Mouse (Mus musculus): ENCODE measurements at regions not wholly inside any gene's neighbourhood (a gene's known extent, or its start where the extent isn't known, plus 50 kb on each side); places are given as distances from the start of the nearest gene placed in this dataset.

- no peaks in the 10 kb centered on the region for H3K4me1 ChIP-seq (replicated peaks)
- 55% methylated on average over 7 of the region's 7 CpGs for WGBS (ENCODE audit: insufficient replicate concordance)
- ATAC-seq (ENCODE audit: low read depth), result no peak
- no peaks in the 10 kb centered on the region for H3K36me3 ChIP-seq
- H3K9ac ChIP-seq, result no peak overlapping the region
- no peak for DNase-seq
- 0 out of 2 replicates have a peak, but pooled peaks cover 3% of the 10 kb centered on the region for H3K27me3 ChIP-seq
- no peak overlapping the region for H3K27ac ChIP-seq
- H3K4me2 ChIP-seq, result no peak overlapping the region
- no peak overlapping the region for H3K4me3 ChIP-seq (replicated peaks)
- no peaks in the 10 kb centered on the region for H3K9me3 ChIP-seq (replicated peaks)
These were observed 167.1 kb upstream of the Tmem161b start for GRCm38 (mm10) chr13:84054956-84055355.

DNA sequence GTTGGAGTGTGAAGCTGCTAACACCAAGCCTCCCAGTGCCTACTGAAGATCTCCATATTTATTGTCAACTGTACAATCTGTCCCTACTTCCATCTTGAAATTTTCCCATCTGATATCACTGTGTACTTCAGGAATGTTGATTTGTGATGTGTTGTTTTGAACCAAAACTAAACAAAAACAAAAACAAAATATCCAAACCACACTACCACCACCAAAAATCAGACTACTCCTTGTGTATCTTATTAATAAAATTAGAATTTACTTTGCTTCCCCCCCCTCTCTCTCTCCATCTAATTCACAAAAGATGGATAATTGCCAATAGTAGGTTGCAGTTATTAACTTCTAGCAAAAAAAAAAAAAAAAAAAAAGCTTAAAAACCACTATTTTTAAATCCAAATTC lies 166.5 kb upstream of the Tmem161b start:
- Histone ChIP-seq H3K4me3 (replicated peaks) (no peak overlapping the region), H3K4me1 (replicated peaks) (no peaks in the 10 kb centered on the region), H3K4me2 (no peak overlapping the region), H3K9me3 (replicated peaks) (no peaks in the 10 kb centered on the region), H3K27me3 (0 out of 2 replicates have a peak, but pooled peaks cover 6% of the 10 kb centered on the region), H3K36me3 (no peaks in the 10 kb centered on the region), H3K9ac (no peak overlapping the region), H3K27ac (no peak overlapping the region)
- DNase-seq, result no peak
- no peak for ATAC-seq (ENCODE audit: low read depth)

- ATAC-seq (ENCODE audit: low read depth) (no peak), DNase-seq (no peak)
- 0 out of 2 replicates have a peak, but pooled peaks cover 6% of the 10 kb centered on the region for H3K27me3 ChIP-seq
- H3K36me3 ChIP-seq, result no peaks in the 10 kb centered on the region
- H3K9ac ChIP-seq, result no peak overlapping the region
- no peak overlapping the region for H3K27ac ChIP-seq
- H3K9me3 ChIP-seq (replicated peaks), result no peaks in the 10 kb centered on the region
- no peak overlapping the region for H3K4me3 ChIP-seq (replicated peaks)
- no peaks in the 10 kb centered on the region for H3K4me1 ChIP-seq (replicated peaks)
- no peak overlapping the region for H3K4me2 ChIP-seq
- WGBS (ENCODE audit: insufficient replicate concordance), result 55% methylated on average over 2 of the region's 3 CpGs
These were observed 165.6 kb upstream of the Tmem161b start for GRCm38 (mm10) chr13:84056451-84056850.

GRCm38 (mm10) chr13:84056998-84057397 lies 165.1 kb upstream of the Tmem161b start:
- Histone ChIP-seq H3K36me3 (no peaks in the 10 kb centered on the region), H3K4me1 (replicated peaks) (no peaks in the 10 kb centered on the region), H3K4me2 (no peak overlapping the region), H3K27me3 (0 out of 2 replicates have a peak, but pooled peaks cover 6% of the 10 kb centered on the region), H3K9ac (no peak overlapping the region), H3K4me3 (replicated peaks) (no peak overlapping the region), H3K9me3 (replicated peaks) (no peaks in the 10 kb centered on the region), H3K27ac (no peak overlapping the region)
- ATAC-seq (ENCODE audit: low read depth) (no peak), DNase-seq (no peak)
- WGBS (ENCODE audit: insufficient replicate concordance), result 67% methylated on average over 5 of the region's 5 CpGs

- Histone ChIP-seq H3K4me1 (replicated peaks) (no peaks in the 10 kb centered on the region), H3K4me3 (replicated peaks) (no peak overlapping the region), H3K9ac (no peak overlapping the region), H3K36me3 (no peaks in the 10 kb centered on the region), H3K9me3 (replicated peaks) (no peaks in the 10 kb centered on the region), H3K27me3 (0 out of 2 replicates have a peak, but pooled peaks cover 6% of the 10 kb centered on the region), H3K4me2 (no peak overlapping the region), H3K27ac (no peak overlapping the region)
- DNase-seq (no peak), ATAC-seq (ENCODE audit: low read depth) (no peak)
These were observed 164.6 kb upstream of the Tmem161b start for GRCm38 (mm10) chr13:84057456-84057855.

- H3K27me3 ChIP-seq, result 0 out of 2 replicates have a peak, but pooled peaks cover 6% of the 10 kb centered on the region
- H3K4me1 ChIP-seq (replicated peaks), result no peaks in the 10 kb centered on the region
- ATAC-seq (ENCODE audit: low read depth) (no peak), DNase-seq (no peak)
- H3K36me3 ChIP-seq, result no peaks in the 10 kb centered on the region
- no peak overlapping the region for H3K4me3 ChIP-seq (replicated peaks)
- H3K9ac ChIP-seq, result no peak overlapping the region
- H3K4me2 ChIP-seq, result no peak overlapping the region
- no peaks in the 10 kb centered on the region for H3K9me3 ChIP-seq (replicated peaks)
- no peak overlapping the region for H3K27ac ChIP-seq
- 45% methylated on average over 3 of the region's 3 CpGs for WGBS (ENCODE audit: insufficient replicate concordance)
These were observed 163.8 kb upstream of the Tmem161b start for GRCm38 (mm10) chr13:84058251-84058650.

DNA sequence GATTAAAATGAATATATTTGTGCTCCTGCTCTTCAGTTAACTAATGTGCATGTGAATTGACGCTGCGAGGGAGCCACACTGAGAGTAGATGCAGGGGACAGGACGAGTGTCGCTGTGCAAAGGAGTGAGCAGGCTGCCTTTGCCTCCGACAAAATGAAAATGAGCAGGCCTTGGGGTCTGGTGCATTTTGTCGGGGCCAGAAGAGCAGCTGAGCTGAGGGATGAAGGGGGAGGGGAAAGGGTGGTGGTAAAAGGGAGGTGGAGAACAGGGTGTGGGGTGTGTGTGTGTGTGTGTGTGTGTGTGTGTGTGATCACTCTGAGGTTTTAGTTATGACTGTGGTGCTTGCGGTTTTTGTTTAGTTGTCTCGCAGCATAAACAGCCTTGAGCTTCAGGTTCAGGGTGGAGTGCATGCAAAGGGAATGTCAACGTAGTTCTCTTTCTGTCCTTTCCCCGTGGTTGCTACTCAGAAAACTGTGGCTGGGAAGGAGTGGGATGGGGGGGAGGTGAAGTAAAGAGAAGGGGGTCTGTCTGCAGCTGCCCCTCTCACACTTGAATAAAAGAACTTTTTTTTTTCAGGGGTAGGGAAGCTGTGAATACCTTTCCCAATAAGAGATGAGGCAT lies 163.0 kb upstream of the Tmem161b start:
- Histone ChIP-seq H3K9ac (no peak overlapping the region), H3K4me3 (replicated peaks) (no peak overlapping the region), H3K27me3 (0 out of 2 replicates have a peak, but pooled peaks cover 6% of the 10 kb centered on the region), H3K27ac (no peak overlapping the region), H3K4me2 (no peak overlapping the region), H3K4me1 (replicated peaks) (no peaks in the 10 kb centered on the region), H3K9me3 (replicated peaks) (no peaks in the 10 kb centered on the region), H3K36me3 (no peaks in the 10 kb centered on the region)
- DNase-seq, result no peak
- WGBS (ENCODE audit: insufficient replicate concordance), result 14% methylated on average over 10 of the region's 10 CpGs
- no peak for ATAC-seq (ENCODE audit: low read depth)

DNA sequence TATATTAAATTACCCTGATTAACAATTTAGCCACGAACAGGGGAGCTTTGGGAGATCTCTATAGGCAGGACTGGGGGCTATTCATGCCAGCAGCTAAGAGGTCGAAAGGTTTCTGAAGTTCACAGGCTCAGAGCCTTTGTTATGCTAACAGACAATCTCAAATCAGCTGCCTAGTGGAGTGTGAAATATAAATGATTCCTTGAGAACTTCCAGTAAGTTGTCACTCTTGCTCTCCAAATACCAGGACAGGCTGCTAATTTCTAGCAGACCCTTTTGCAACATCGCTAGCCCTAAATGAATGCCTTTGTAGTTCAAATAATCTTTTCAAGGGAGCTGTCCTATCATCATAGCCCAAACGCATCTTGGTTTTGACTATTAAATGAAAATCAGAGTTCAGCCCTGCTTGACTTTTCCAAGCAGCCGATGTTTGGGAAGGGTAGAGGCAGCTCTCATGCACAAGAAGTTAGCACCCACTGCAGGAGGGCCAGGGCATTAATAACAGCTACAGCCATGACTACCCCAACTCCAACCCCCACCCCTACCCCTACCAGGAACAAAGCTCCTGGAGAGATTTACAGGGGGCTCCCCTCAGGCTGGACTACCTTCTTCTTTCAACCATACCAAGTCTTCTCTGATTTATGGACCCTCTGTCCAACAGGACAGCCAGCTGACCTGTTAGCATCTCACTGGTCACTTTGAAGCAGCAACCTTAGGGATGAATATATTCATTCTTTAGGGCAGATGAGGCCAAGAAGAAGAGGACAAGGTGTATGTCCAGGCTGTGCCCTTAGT lies 162.2 kb upstream of the Tmem161b start:
- H3K4me3 ChIP-seq (replicated peaks), result no peak overlapping the region
- H3K9me3 ChIP-seq (replicated peaks), result no peaks in the 10 kb centered on the region
- no peak overlapping the region for H3K27ac ChIP-seq
- H3K4me2 ChIP-seq, result no peak overlapping the region
- DNase-seq, result no peak
- no peak overlapping the region for H3K9ac ChIP-seq
- 0 out of 2 replicates have a peak, but pooled peaks cover 6% of the 10 kb centered on the region for H3K27me3 ChIP-seq
- ATAC-seq (ENCODE audit: low read depth), result no peak
- H3K36me3 ChIP-seq, result no peaks in the 10 kb centered on the region
- 20% methylated on average over 5 of the region's 5 CpGs for WGBS (ENCODE audit: insufficient replicate concordance)
- no peaks in the 10 kb centered on the region for H3K4me1 ChIP-seq (replicated peaks)

GRCm38 (mm10) chr13:84060453-84060834 lies 161.7 kb upstream of the Tmem161b start:
- H3K9ac ChIP-seq, result no peak overlapping the region
- no peak overlapping the region for H3K27ac ChIP-seq
- 60% methylated on average over 3 of the region's 3 CpGs for WGBS (ENCODE audit: insufficient replicate concordance)
- H3K4me3 ChIP-seq (replicated peaks), result no peak overlapping the region
- no peak overlapping the region for H3K4me2 ChIP-seq
- H3K27me3 ChIP-seq, result 0 out of 2 replicates have a peak, but pooled peaks cover 6% of the 10 kb centered on the region
- no peaks in the 10 kb centered on the region for H3K36me3 ChIP-seq
- ATAC-seq (ENCODE audit: low read depth) (no peak), DNase-seq (no peak)
- no peaks in the 10 kb centered on the region for H3K4me1 ChIP-seq (replicated peaks)
- no peaks in the 10 kb centered on the region for H3K9me3 ChIP-seq (replicated peaks)

GRCm38 (mm10) chr13:84060906-84061305 lies 161.2 kb upstream of the Tmem161b start:
- Histone ChIP-seq H3K4me1 (replicated peaks) (no peaks in the 10 kb centered on the region), H3K4me2 (no peak overlapping the region), H3K9ac (no peak overlapping the region), H3K27me3 (0 out of 2 replicates have a peak, but pooled peaks cover 6% of the 10 kb centered on the region), H3K4me3 (replicated peaks) (no peak overlapping the region), H3K27ac (no peak overlapping the region), H3K36me3 (no peaks in the 10 kb centered on the region), H3K9me3 (replicated peaks) (no peaks in the 10 kb centered on the region)
- WGBS (ENCODE audit: insufficient replicate concordance), result 68% methylated on average over 3 of the region's 3 CpGs
- no peak for ATAC-seq (ENCODE audit: low read depth)
- DNase-seq, result no peak

DNA sequence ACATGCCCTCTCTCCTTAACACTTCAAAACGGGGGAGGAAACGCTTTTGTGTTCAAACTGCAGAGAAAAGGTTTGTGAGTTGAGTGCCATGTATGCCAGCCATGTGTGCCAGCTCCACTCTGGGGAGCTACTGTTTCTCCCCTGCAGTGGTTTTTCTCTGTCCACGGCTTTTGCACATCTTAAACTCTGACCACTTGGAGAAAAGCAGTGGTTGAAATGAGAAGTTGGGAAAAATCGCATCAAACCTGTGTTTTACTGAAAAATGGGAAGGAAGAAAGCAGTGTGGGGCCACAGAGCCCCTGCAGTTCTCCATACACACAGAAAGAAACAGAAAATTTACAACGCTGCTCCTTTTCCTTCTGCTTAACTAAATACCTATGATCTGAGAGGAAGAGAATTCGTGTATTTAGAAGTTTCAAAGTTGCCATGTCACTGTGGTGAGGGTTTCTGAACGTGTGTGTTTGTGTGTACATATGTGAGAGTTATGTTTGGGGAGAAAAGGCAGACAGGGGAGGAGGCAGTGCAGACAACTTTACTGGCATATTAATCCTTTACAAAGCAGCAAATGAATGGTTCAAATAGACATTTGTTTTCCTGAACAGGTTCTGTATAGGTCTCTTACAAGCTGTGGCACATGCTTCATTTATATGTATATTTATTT lies 160.1 kb upstream of the Tmem161b start:
- H3K4me1 ChIP-seq (replicated peaks), result no peaks in the 10 kb centered on the region
- ATAC-seq (ENCODE audit: low read depth), result no peak
- 19% methylated on average over 7 of the region's 7 CpGs for WGBS (ENCODE audit: insufficient replicate concordance)

More for the DNA sequence above, 160.1 kb upstream of the Tmem161b start:
- Histone ChIP-seq H3K4me2 (no peak overlapping the region), H3K27ac (no peak overlapping the region), H3K27me3 (0 out of 2 replicates have a peak, but pooled peaks cover 6% of the 10 kb centered on the region), H3K36me3 (no peaks in the 10 kb centered on the region), H3K9me3 (replicated peaks) (no peaks in the 10 kb centered on the region), H3K4me3 (replicated peaks) (no peak overlapping the region), H3K9ac (no peak overlapping the region)
- no peak for DNase-seq
